Mouse (Mus musculus): ENCODE measurements at regions not wholly inside any gene's neighbourhood (a gene's known extent, or its start where the extent isn't known, plus 50 kb on each side); places are given as distances from the start of the nearest gene placed in this dataset.

DNA sequence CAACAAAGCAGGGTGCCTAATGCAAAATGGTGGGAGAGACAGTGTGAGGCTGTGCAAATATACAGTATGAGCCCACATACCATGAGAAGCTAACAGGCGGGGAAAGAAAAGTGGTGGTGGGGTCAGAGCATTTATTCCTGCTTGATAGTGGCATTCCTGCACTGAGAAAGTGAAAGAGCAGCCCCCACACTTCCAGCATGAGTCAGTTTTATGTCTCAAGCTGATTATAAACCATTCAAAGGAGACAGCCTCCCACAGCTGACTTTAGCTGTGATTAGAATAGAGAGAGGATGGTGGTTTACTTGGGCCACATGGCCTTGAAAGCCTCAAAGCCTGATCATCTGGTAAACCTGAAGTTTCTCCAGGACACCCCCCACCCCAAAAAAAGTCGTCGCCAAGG is 64.4 kb downstream of the Gm43517 start:
- no peak for DNase-seq (ENCODE audit: extremely low spot score in 1 of 2, low spot score in 2 of 2)
- intact Hi-C loops (cut with DNase I) = no loop called here

- no peak for DNase-seq (ENCODE audit: extremely low spot score in 1 of 2, low spot score in 2 of 2)
- intact Hi-C loops (cut with DNase I) = no loop called here
Measured at GRCm38 (mm10) chr12:49468059-49468458, 83.1 kb downstream of the Gm43517 start.

GRCm38 (mm10) chr12:49473371-49473770 is 88.4 kb downstream of the Gm43517 start:
- peak; percentile 21 to 63 for DNase-seq (ENCODE audit: extremely low spot score in 1 of 2, low spot score in 2 of 2)
- intact Hi-C loops (cut with DNase I) = no loop called here

DNA sequence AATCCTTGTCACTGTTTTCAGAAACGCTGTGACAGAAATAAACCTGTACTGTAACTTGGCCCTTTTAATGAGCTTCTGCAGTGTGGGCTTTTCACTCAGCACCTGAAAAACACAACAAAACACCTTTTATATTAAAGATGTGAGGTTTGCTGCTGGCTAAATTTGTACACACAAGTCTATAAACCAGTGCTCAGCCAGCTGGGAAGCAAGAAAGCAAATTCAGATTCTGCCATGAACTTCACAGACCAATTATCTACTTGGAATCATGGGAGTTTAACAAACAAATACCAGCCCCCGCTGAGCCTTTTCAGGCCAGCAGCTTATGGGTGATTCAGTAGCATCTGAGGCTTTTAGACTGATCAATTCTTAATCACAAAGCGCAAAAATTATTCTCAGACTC is 95.7 kb downstream of the Gm43517 start:
- intact Hi-C loops (cut with DNase I) = loop anchor here (5.0 to 10.0 kb wide), 2 partner anchors 264 to 467 kb away; no protein-coding TSS in a partner anchor
- no peak for DNase-seq (ENCODE audit: extremely low spot score in 1 of 2, low spot score in 2 of 2)

DNA sequence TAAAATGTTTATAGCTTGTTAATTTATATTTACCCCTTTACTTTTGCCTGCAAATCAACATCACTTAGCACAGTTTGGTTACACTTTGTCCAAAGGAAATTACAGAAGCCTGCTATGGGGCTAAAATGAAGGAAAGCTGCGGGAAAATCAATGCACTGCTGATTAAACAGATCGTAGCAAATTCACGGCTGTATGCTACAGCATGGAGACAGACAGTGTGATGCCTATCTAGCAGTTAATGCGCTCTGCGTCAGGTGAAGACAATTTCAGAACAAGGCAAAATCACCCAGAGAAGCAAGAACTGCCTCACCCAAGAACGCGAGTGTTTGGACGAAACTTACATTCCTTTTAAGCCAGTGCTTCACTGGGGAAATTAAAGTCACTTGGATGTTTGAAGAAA is 96.2 kb downstream of the Gm43517 start:
- DNase-seq (ENCODE audit: extremely low spot score in 1 of 2, low spot score in 2 of 2) = no peak
- intact Hi-C loops (cut with DNase I) = loop anchor here (5.0 to 10.0 kb wide), 2 partner anchors 264 to 466 kb away; no protein-coding TSS in a partner anchor

- intact Hi-C loops (cut with DNase I) = loop anchor here (5.0 to 10.0 kb wide), 2 partner anchors 262 to 465 kb away; no protein-coding TSS in a partner anchor
- no peak for DNase-seq (ENCODE audit: extremely low spot score in 1 of 2, low spot score in 2 of 2)
Measured at GRCm38 (mm10) chr12:49482367-49482766, 97.4 kb downstream of the Gm43517 start.

GRCm38 (mm10) chr12:49484070-49484770 is 99.2 kb downstream of the Gm43517 start:
- intact Hi-C loops (cut with DNase I) = loop anchor here (5.0 to 10.0 kb wide), 2 partner anchors 261 to 463 kb away; no protein-coding TSS in a partner anchor
- no peak for DNase-seq (ENCODE audit: extremely low spot score in 1 of 2, low spot score in 2 of 2)

- intact Hi-C loops (cut with DNase I) = no loop called here
- DNase-seq (ENCODE audit: extremely low spot score in 1 of 2, low spot score in 2 of 2) = no peak
Measured at GRCm38 (mm10) chr12:49513131-49513530, 128.2 kb downstream of the Gm43517 start.

GRCm38 (mm10) chr12:49514616-49515015 is 129.6 kb downstream of the Gm43517 start:
- intact Hi-C loops (cut with DNase I) = no loop called here
- DNase-seq (ENCODE audit: extremely low spot score in 1 of 2, low spot score in 2 of 2) = no peak

Measured in left cerebral cortex, postnatal 10 days (tissue).